Comparison of ENCODE assay signal across 8 mouse cellular contexts in the genomic region with DNA sequence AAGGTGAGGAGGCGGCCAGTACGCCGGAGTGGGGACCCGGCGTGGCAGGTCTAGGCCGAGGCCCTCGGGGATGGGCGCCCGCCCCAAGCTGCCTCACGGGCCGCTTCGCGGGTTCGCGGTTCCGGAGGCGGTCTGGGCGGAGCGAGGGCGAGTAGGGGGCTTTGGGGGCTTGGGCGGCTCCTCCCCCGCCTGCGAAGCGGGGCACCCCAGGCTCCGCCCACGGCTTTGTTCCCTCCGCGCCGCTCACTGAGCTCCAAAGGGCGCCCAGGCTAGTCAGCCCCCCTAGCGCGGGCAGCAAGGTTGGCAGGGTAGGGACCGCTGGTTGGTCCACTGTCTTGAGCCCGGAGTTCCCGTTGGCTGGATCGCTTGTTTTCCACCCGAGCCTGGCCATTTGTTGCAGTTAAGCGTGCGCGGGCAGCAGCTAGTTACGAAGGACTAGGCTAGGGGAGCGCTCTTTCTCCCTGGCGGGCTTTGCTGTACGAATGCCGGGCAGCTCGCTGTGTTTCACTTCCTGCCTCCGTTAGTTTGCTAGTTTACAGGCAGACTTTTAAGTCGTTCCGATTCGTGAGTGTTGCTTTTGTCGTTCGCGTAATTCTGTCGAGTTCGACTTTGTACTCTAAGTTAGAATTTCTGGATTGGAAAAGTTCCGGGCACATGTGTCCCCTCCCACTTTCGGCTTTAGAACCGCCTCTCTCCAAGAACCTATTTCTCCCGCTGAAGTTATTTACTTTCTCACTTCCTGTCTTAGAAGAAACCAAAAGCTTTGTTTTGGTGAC. TPM values are rescaled to one million over a fixed set of nuclear protein-coding genes. Genes with fewer than 3 reads are reported as not detected.
A peak's percentile ranks its signal among the peaks of the same experiment; 100 is the strongest.
DNase-seq lines count a peak whose midpoint lies in the region; ATAC-seq lines count a peak whose summit lies in the region.

No protein-coding gene starts in this region.

- H3K4me2 ChIP-seq in hindbrain, embryonic 16.5 days (ENCODE audit: low read length), result peak overlapping the region; percentile 83

- intact Hi-C loops in left cerebral cortex, postnatal 10 days (cut with DNase I), result no loop called here

- peak overlapping the region; percentile 91 for H3K9ac ChIP-seq in hindbrain, embryonic 16.5 days (ENCODE audit: low read depth, low read length)

- H3K4me3 ChIP-seq in brown adipose tissue, adult 24 weeks (ENCODE audit: insufficient read depth, low read depth, low read length), result peak overlapping the region; percentile 72
- H3K4me3 ChIP-seq in hindbrain, embryonic 16.5 days (ENCODE audit: low read length), result peak overlapping the region; percentile 86

- H3K36me3 ChIP-seq in hindbrain, embryonic 16.5 days (ENCODE audit: control insufficient read depth, insufficient read depth, low read length), result no peaks in the 10 kb centered on the region

- no peaks in the 10 kb centered on the region for H3K27me3 ChIP-seq in hindbrain, embryonic 16.5 days (replicated peaks; ENCODE audit: control insufficient read depth, insufficient read depth, low read length)

- no peak for DNase-seq in cerebellum, adult 11 months
- DNase-seq in left cerebral cortex, postnatal 10 days (ENCODE audit: extremely low spot score in 1 of 2, low spot score in 2 of 2), result peak; percentile 56 to 83
- peak; percentile 35 for DNase-seq in skeletal muscle tissue, adult 2 months (ENCODE audit: low read depth, low spot score)

- under 1% methylated on average over 49 of the region's 59 CpGs for WGBS in hindbrain, embryonic 16.5 days

- no peaks in the 10 kb centered on the region for H3K9me3 ChIP-seq in hindbrain, embryonic 16.5 days (ENCODE audit: control insufficient read depth, low read length)

- peak overlapping the region; percentile 78 for H3K27ac ChIP-seq in brown adipose tissue, adult 24 weeks (replicated peaks; ENCODE audit: low read depth, low read length)
- peak overlapping the region; percentile 98 for H3K27ac ChIP-seq in hindbrain, embryonic 16.5 days (ENCODE audit: low read depth, low read length)

- peak; percentile 36 for ATAC-seq in cerebellum, adult (ENCODE audit: insufficient number of reproducible peaks, low FRiP score, low TSS enrichment)
- peak; percentile 81 for ATAC-seq in frontal cortex, adult (ENCODE audit: low TSS enrichment)
- ATAC-seq in hindbrain, embryonic 16.5 days, result peak; percentile 91
- peak; percentile 55 for ATAC-seq in megakaryocyte progenitor cell, adult 5-6 weeks (replicated peaks; ENCODE audit: poor library complexity)

- H3K4me1 ChIP-seq in brown adipose tissue, adult 24 weeks (ENCODE audit: control insufficient read depth, insufficient read depth, insufficient read length, low read length), result peaks cover 7% of the 10 kb centered on the region
- H3K4me1 ChIP-seq in hindbrain, embryonic 16.5 days (ENCODE audit: control insufficient read depth, insufficient read depth, low read depth, low read length), result peaks cover 19% of the 10 kb centered on the region

RNA-seq across cellular contexts. Expression of a gene that starts 0.6 kb away (rescaled TPM):
- polyA plus RNA-seq in brown adipose tissue, adult 24 weeks (2012; ENCODE audit: insufficient read depth, insufficient read length, missing spikeins), result 18.3 and 41.8 TPM in 2 replicates
- 58.5 and 67.4 TPM in 2 replicates for polyA plus RNA-seq in hindbrain, embryonic 16.5 days (2015; fragmentation: Nextera tagmentation; extraction: Ambion mirVana)
- total RNA-seq in left cerebral cortex, postnatal 10 days (2021), result 10 to 100 TPM; 60.8 to 62.5 TPM
- total RNA-seq in megakaryocyte progenitor cell, adult 5-6 weeks (2015), result 99.2 and 114 TPM in 2 replicates
- 145 and 167 TPM in 2 replicates for total RNA-seq in megakaryocyte progenitor cell, adult 5-6 weeks (2017)

Comparison
In these comparisons a context has a peak if more than half of its experiments do, and no peak if none do; other contexts are left out.
1. ATAC-seq: peak in every context shown above with its lines; median percentile 91 in hindbrain, embryonic 16.5 days; 81 in frontal cortex, adult; 55 in megakaryocyte progenitor cell, adult 5-6 weeks; 36 in cerebellum, adult.